Mouse (Mus musculus) hindbrain, postnatal 0 days (tissue): ENCODE results near the gene Slc9b2. TPM values are rescaled to one million over a fixed set of nuclear protein-coding genes. Genes with fewer than 3 reads are reported as not detected.

Source experiments
- ATAC-seq: fragments of 200-750 bp; cut with Nextera tagmentation; 2 replicates; pipeline ENCODE4 v1.8.0; 2017; ENCODE audit warnings: mild to moderate bottlenecking, moderate TSS enrichment, moderate library complexity
- DNase-seq: peaks from one replicate; pipeline ENCODE4 v3.0.0-alpha.2; 2015; ENCODE audit warnings: low spot score
- H3K27ac ChIP-seq: fragments of 300-500 bp; sonication (generic); 2 replicates; pipeline ENCODE4 v1.5.1; 2014; ENCODE audit warnings: mild to moderate bottlenecking
- H3K27me3 ChIP-seq: fragments of 300-500 bp; sonication (generic); 2 replicates; pipeline ENCODE4 v1.6.1; 2014; ENCODE audit warnings: low read length, mixed read lengths; ENCODE audit not compliant: insufficient read depth
- H3K36me3 ChIP-seq: fragments of 300-500 bp; sonication (generic); 2 replicates; pipeline ENCODE4 v1.6.1; 2014; ENCODE audit warnings: low read length, mixed read lengths; ENCODE audit not compliant: insufficient read depth
- H3K4me1 ChIP-seq: fragments of 300-500 bp; sonication (generic); 2 replicates; pipeline ENCODE4 v1.6.1; 2014; ENCODE audit warnings: antibody characterized with exemption, low read length, mixed read lengths; ENCODE audit not compliant: insufficient read depth
- H3K4me2 ChIP-seq: fragments of 300-500 bp; sonication (generic); 2 replicates; pipeline ENCODE4 v1.6.1; 2014; ENCODE audit warnings: low read depth, mild to moderate bottlenecking, low read length, moderate library complexity, mixed read lengths
- H3K4me3 ChIP-seq: fragments of 300-500 bp; sonication (generic); 2 replicates; pipeline ENCODE4 v1.5.1; 2014; ENCODE audit warnings: low read length
- H3K9ac ChIP-seq: fragments of 300-500 bp; sonication (generic); replicated peaks from 2 replicates; pipeline ENCODE4 v1.6.1; 2014; ENCODE audit warnings: mild to moderate bottlenecking, low read length, moderate library complexity, mixed read lengths
- H3K9me3 ChIP-seq: fragments of 300-500 bp; sonication (generic); 2 replicates; pipeline ENCODE4 v1.6.1; 2016; ENCODE audit warnings: low read length, mixed read lengths
- CTCF ChIP-seq: IDR thresholded peaks from 2 replicates; pipeline ENCODE4 v1.5.1; 2016; ENCODE audit warnings: antibody characterized with exemption, control low read depth, low read depth
- WGBS: fragments of 180-500 bp; shearing (Covaris S2); extraction: QIAGEN DNeasy Blood & Tissue Kit; methylation state at CpG from one replicate; pipeline ENCODE4 v1.1.7; 2014; 5-methylcytosine and 5-hydroxymethylcytosine counted together
- polyA plus RNA-seq: library from polyadenylated mRNA; unstranded; fragments of >200 nt; fragmentation: Nextera tagmentation; extraction: Ambion mirVana; gene quantifications from 2 replicates; pipeline ENCODE4 v1.2.1, GENCODE M21; 2015
- total RNA-seq: library from RNA; depleted of rRNA; stranded (reverse); fragments of >200 nt; gene quantifications from 2 replicates; pipeline ENCODE4 v1.2.3, GENCODE M21; 2014; rRNA removed

The Slc9b2 gene
- total and polyA plus RNA-seq, 2 experiments from 2014 or later: 1.9 to 3.0 TPM

GRCm38 (mm10) chr3:135357394-135357793, 49.9 kb downstream of the Slc9b2 start:
- 91% methylated on average over 4 of the region's 4 CpGs for WGBS

DNA sequence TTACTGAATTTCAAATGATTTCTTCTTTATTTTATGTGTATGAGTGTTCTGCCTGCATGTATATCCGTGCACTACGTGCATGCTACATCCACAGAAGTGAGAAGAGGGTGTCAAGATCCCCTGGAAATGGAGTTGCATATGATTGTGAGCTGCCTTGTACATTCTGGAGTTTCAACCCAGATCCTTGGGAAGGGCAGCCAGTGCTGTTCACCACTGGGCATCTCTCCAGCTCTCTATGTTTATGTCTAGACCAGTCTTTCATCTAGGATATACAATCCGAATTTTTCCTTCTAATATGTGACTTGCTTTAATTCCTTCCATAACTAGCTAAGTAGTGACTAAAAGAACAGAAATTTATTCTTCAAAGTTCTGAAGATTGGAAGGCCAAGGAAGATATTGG, 68.3 kb downstream of the Slc9b2 start:
- H3K36me3 ChIP-seq: no peaks in the 10 kb centered on the region
- no peaks in the 10 kb centered on the region for H3K27me3 ChIP-seq
- WGBS: 84% methylated on average over 3 of the region's 3 CpGs
- H3K27ac ChIP-seq: no peak overlapping the region
- no peak overlapping the region for H3K9ac ChIP-seq
- no peak overlapping the region for H3K4me3 ChIP-seq
- ATAC-seq (no peak), DNase-seq (no peak)
- no peaks in the 10 kb centered on the region for H3K9me3 ChIP-seq
- no peaks in the 10 kb centered on the region for H3K4me1 ChIP-seq
- H3K4me2 ChIP-seq: no peak overlapping the region
- TF ChIP-seq CTCF: no peak

More at GRCm38 (mm10) chr3:135357394-135357793, 49.9 kb downstream of the Slc9b2 start:
- Histone ChIP-seq H3K9ac (no peak overlapping the region), H3K9me3 (no peaks in the 10 kb centered on the region), H3K27me3 (no peaks in the 10 kb centered on the region), H3K4me3 (no peak overlapping the region), H3K27ac (no peak overlapping the region), H3K4me1 (no peaks in the 10 kb centered on the region), H3K4me2 (no peak overlapping the region), H3K36me3 (no peaks in the 10 kb centered on the region)
- no peak for TF ChIP-seq CTCF
- DNase-seq: no peak
- no peak for ATAC-seq

- no peak overlapping the region for H3K4me2 ChIP-seq
- no peak overlapping the region for H3K4me3 ChIP-seq
- no peak overlapping the region for H3K27ac ChIP-seq
- H3K36me3 ChIP-seq: no peaks in the 10 kb centered on the region
- no peak for TF ChIP-seq CTCF
- H3K4me1 ChIP-seq: no peaks in the 10 kb centered on the region
- no peak for ATAC-seq
- WGBS: 84% methylated on average over 10 of the region's 10 CpGs
- no peak for DNase-seq
- H3K9ac ChIP-seq: no peak overlapping the region
- no peaks in the 10 kb centered on the region for H3K27me3 ChIP-seq
- H3K9me3 ChIP-seq: no peaks in the 10 kb centered on the region
These were observed 69.9 kb downstream of the Slc9b2 start for GRCm38 (mm10) chr3:135377445-135377844.

DNA sequence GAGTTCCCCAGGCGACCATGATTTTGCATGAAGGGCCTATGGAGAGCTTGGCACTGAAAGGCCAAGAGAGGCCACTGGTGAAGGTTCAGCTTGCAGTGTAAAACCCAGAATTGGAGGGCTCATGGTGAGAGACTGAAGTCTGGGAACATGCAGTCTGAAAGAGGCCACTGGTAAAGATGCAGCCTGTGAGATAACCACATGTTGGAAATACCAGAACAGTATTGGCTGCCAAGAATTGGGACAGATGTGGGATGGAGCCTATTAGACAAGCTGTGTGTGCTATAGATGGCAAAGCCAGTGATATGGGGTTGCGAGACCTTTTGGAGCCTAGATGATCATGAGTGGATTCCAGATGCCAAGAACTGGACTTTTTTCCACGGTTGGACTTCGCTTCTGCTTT, 72.4 kb downstream of the Slc9b2 start:
- Histone ChIP-seq H3K36me3 (no peaks in the 10 kb centered on the region), H3K4me1 (no peaks in the 10 kb centered on the region), H3K9ac (no peak overlapping the region), H3K4me3 (no peak overlapping the region), H3K9me3 (no peaks in the 10 kb centered on the region), H3K27ac (no peak overlapping the region), H3K27me3 (no peaks in the 10 kb centered on the region), H3K4me2 (no peak overlapping the region)
- WGBS: 96% methylated on average over 4 of the region's 4 CpGs
- TF ChIP-seq CTCF: no peak
- ATAC-seq (no peak), DNase-seq (no peak)

DNA sequence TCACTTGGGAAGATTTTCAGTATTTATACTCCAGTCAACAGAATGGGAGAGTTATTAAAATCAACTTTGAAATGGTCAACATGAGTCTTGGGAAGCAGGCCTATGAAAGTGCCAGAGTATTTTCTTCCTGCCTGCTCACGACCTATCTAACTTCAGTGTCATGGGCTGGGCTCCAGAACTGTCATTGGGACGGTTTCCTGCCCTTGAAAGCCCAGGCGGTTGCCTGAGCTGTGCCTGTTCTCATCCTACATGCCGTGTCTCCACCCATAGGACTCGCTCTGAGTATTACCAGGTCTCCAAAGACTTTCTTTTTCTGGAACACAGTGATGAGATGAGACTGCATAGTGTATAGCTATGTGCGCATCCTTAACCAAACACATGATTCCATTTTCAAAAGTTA, 85.7 kb downstream of the Slc9b2 start:
- DNase-seq (no peak), ATAC-seq (no peak)
- WGBS: 78% methylated on average over 6 of the region's 6 CpGs
- H3K9me3 ChIP-seq: no peaks in the 10 kb centered on the region
- H3K4me2 ChIP-seq: no peak overlapping the region
- no peak overlapping the region for H3K9ac ChIP-seq
- H3K27ac ChIP-seq: no peak overlapping the region
- H3K36me3 ChIP-seq: no peaks in the 10 kb centered on the region
- no peak overlapping the region for H3K4me3 ChIP-seq
- H3K4me1 ChIP-seq: no peaks in the 10 kb centered on the region
- TF ChIP-seq CTCF: no peak
- no peaks in the 10 kb centered on the region for H3K27me3 ChIP-seq

Other genes starting within 250 kb of the Slc9b2 start
- 3.6 and 7.1 TPM in 2 replicates for gene Cenpe, start 95.2 kb upstream of the Slc9b2 start, total RNA-seq
- 3.9 and 4.5 TPM in 2 replicates for gene Cenpe, start 95.2 kb upstream of the Slc9b2 start, polyA plus RNA-seq
- 3.1 and 4.0 TPM in 2 replicates for gene Bdh2, start 26.5 kb upstream of the Slc9b2 start, total RNA-seq
- gene Bdh2, start 26.5 kb upstream of the Slc9b2 start, polyA plus RNA-seq: 7.2 and 8.3 TPM in 2 replicates
- gene Slc9b1, start 40.3 kb downstream of the Slc9b2 start, total RNA-seq: not detected in 2 replicates
- gene Slc9b1, start 40.3 kb downstream of the Slc9b2 start, polyA plus RNA-seq: 0.33 TPM in 1 of 2 replicates, not detected in the other
- 21.2 and 21.7 TPM in 2 replicates for gene Cisd2, start 116.2 kb downstream of the Slc9b2 start, total RNA-seq
- gene Cisd2, start 116.2 kb downstream of the Slc9b2 start, polyA plus RNA-seq: 46.2 and 46.4 TPM in 2 replicates
- gene Ube2d3, start 130.4 kb downstream of the Slc9b2 start, total RNA-seq: 581 and 632 TPM in 2 replicates
- gene Ube2d3, start 130.4 kb downstream of the Slc9b2 start, polyA plus RNA-seq: 321 and 336 TPM in 2 replicates
- 10.2 and 10.7 TPM in 2 replicates for gene Manba, start 177.9 kb downstream of the Slc9b2 start, total RNA-seq
- 7.0 and 7.7 TPM in 2 replicates for gene Manba, start 177.9 kb downstream of the Slc9b2 start, polyA plus RNA-seq